Mouse (Mus musculus): ENCODE measurements around the gene Gm49630. TPM values are rescaled to one million over a fixed set of nuclear protein-coding genes. Genes with fewer than 3 reads are reported as not detected.
"Not testable (repeated sequence)": the region's sequence is repeated elsewhere in the genome, so short reads cannot be mapped to it uniquely, and the experiment has no call there.

Gm49630 gene
- total RNA-seq, 1 experiment = not detected

- H3K36me3 ChIP-seq (ENCODE audit: control insufficient read depth, insufficient read depth, low read length, poor library complexity, severe bottlenecking); H3K4me3 ChIP-seq (ENCODE audit: insufficient read depth in 1 of 2, low read depth in 1 of 2, low read length in 2 of 2, poor library complexity in 1 of 2, severe bottlenecking in 1 of 2); H3K9ac ChIP-seq (ENCODE audit: insufficient read depth, low read depth, low read length, poor library complexity, severe bottlenecking); H3K27ac ChIP-seq (ENCODE audit: insufficient read depth, low read depth, low read length, poor library complexity, severe bottlenecking); in situ Hi-C loops (cut with MboI; ENCODE audit: low sequenced_read_pairs in 2 of 2, unreplicated experiment in 2 of 2); H3K4me1 ChIP-seq (ENCODE audit: control insufficient read depth in 2 of 2, insufficient read depth in 2 of 2, low read length in 2 of 2, poor library complexity in 1 of 2); H3K9me3 ChIP-seq (ENCODE audit: control insufficient read depth, insufficient read depth, low read depth, low read length); DNase-seq (ENCODE audit: low read depth, low spot score): not testable (repeated sequence)
Observed at GRCm38 (mm10) chr17:7315693-7316382, 55.9 kb downstream of the Gm49630 start.

DNA sequence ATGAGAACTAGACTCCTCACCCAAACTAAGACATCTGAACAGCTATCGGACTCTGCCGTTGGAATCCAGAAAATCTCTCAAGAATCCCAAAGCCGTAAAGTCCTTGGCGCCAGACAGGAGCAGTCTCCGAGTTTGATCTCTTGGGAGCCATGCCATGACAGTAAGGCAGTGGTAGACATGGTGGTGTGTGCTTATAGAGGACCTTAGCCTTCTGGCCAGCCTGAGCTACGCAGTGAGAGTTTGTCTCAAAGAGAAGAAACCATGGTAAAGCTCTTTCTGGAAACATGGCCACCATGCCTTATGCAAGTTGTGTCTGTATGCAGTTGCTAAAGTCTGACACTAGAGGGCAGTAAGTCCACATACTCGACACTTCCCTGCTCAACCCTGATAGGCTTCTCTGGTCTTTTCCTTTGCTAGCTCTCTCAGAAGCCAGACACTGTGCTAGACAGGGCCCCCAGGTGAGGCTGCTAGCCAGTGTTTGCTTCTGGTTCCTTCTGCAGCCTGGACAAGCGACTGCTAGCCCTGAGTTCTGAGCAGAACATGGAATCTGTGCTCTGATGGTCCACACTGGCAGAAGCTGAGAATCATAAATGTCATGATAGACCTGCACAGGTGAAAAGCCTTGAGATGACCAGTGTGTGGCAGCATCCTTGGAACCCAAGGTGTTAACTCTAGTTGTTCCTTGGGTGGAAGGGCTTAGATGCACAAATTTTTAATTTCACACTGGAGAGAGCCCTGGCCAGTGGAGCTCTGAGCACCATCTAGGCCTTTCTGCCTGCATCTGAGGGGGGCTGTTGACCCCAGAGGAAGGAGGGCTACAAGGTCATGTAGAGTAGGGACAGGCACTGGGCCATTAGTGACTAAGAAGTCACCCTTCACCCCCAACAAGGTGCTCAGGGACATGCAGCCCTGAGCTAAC is 65.2 kb downstream of the Gm49630 start:
- H3K9ac ChIP-seq (ENCODE audit: insufficient read depth, low read depth, low read length, poor library complexity, severe bottlenecking); DNase-seq (ENCODE audit: low read depth, low spot score); H3K4me1 ChIP-seq (ENCODE audit: control insufficient read depth in 2 of 2, insufficient read depth in 2 of 2, low read length in 2 of 2, poor library complexity in 1 of 2); H3K4me3 ChIP-seq (ENCODE audit: insufficient read depth in 1 of 2, low read depth in 1 of 2, low read length in 2 of 2, poor library complexity in 1 of 2, severe bottlenecking in 1 of 2); H3K9me3 ChIP-seq (ENCODE audit: control insufficient read depth, insufficient read depth, low read depth, low read length); H3K36me3 ChIP-seq (ENCODE audit: control insufficient read depth, insufficient read depth, low read length, poor library complexity, severe bottlenecking); H3K27ac ChIP-seq (ENCODE audit: insufficient read depth, low read depth, low read length, poor library complexity, severe bottlenecking); in situ Hi-C loops (cut with MboI; ENCODE audit: low sequenced_read_pairs in 2 of 2, unreplicated experiment in 2 of 2): not testable (repeated sequence)
- peak; percentile 8; the same call in 1 of the 2 replicates for TF ChIP-seq ZC3H11A (IDR thresholded peaks at IDR 0.05; ENCODE audit: borderline replicate concordance, low read depth, low read length)

Other genes starting within 250 kb of the Gm49630 start
- gene Rps6ka2, start 201.9 kb downstream of the Gm49630 start, total RNA-seq (2012; rRNA removed) = 16.2 and 19.9 TPM in 2 replicates
- gene Tcp10a, start 47.3 kb downstream of the Gm49630 start, total RNA-seq (2012; rRNA removed) = 0.09 TPM in 1 of 2 replicates, not detected in the other
- not detected in 2 replicates for gene Ttll2, start 19.3 kb downstream of the Gm49630 start, total RNA-seq (2012; rRNA removed)
- 0.27 and 0.48 TPM in 2 replicates for gene Unc93a2, start 13.5 kb upstream of the Gm49630 start, total RNA-seq (2012; rRNA removed)